Mouse (Mus musculus) forebrain, embryonic 16.5 days (tissue): Measurements from ENCODE around the gene Pias1. TPM values are rescaled to one million over a fixed set of nuclear protein-coding genes. Genes with fewer than 3 reads are reported as not detected.
"Not testable (repeated sequence)": the region's sequence is repeated elsewhere in the genome, so short reads cannot be mapped to it uniquely, and the experiment has no call there.

Experiments used
- ATAC-seq: fragments of 200-750 bp; cut with Nextera tagmentation; 2 replicates; pipeline ENCODE4 v1.8.0; 2017; ENCODE audit warnings: mild to moderate bottlenecking, moderate library complexity
- H3K27ac ChIP-seq: fragments of 300-500 bp; sonication (generic); 2 replicates; pipeline ENCODE4 v1.5.1; 2014; ENCODE audit warnings: low read length, control low read depth
- H3K27me3 ChIP-seq: fragments of 300-500 bp; sonication (generic); replicated peaks from 2 replicates; pipeline ENCODE4 v1.6.1; 2014; ENCODE audit warnings: low read length; ENCODE audit not compliant: control insufficient read depth, insufficient read depth
- H3K36me3 ChIP-seq: fragments of 300-500 bp; sonication (generic); 2 replicates; pipeline ENCODE4 v1.6.1; 2014; ENCODE audit not compliant: control insufficient read depth, insufficient read depth
- H3K4me1 ChIP-seq: fragments of 300-500 bp; sonication (generic); replicated peaks from 2 replicates; pipeline ENCODE4 v1.6.1; 2014; ENCODE audit warnings: low read length; ENCODE audit not compliant: control insufficient read depth, insufficient read depth
- H3K4me2 ChIP-seq: fragments of 300-500 bp; sonication (generic); 2 replicates; pipeline ENCODE4 v1.6.1; 2014; ENCODE audit warnings: mild to moderate bottlenecking, low read length, control low read depth
- H3K4me3 ChIP-seq: fragments of 300-500 bp; sonication (generic); replicated peaks from 2 replicates; pipeline ENCODE4 v1.5.1; 2014; ENCODE audit warnings: mild to moderate bottlenecking, low read length, control low read depth
- H3K9ac ChIP-seq: fragments of 300-500 bp; sonication (generic); replicated peaks from 2 replicates; pipeline ENCODE4 v1.6.1; 2014; ENCODE audit warnings: low read depth, low read length, control low read depth
- H3K9me3 ChIP-seq: fragments of 300-500 bp; sonication (generic); 2 replicates; pipeline ENCODE4 v1.6.1; 2016; ENCODE audit warnings: low read length; ENCODE audit not compliant: control insufficient read depth
- WGBS: fragments of 180-500 bp; shearing (Covaris S2); extraction: QIAGEN DNeasy Blood & Tissue Kit; methylation state at CpG from one replicate; pipeline ENCODE4 v1.1.7; 2014; 5-methylcytosine and 5-hydroxymethylcytosine counted together
- polyA plus RNA-seq: library from polyadenylated mRNA; unstranded; fragments of >200 nt; fragmentation: Nextera tagmentation; extraction: Ambion mirVana; gene quantifications from 2 replicates; pipeline ENCODE4 v1.2.1, GENCODE M21; 2015

Gene Pias1
- polyA plus RNA-seq, 1 experiment from 2014 or later: 64.0 TPM

- Histone ChIP-seq H3K9me3 (no peaks in the 10 kb centered on the region), H3K4me1 (no peaks in the 10 kb centered on the region), H3K4me2 (no peak overlapping the region), H3K9ac (no peak overlapping the region), H3K27me3 (no peaks in the 10 kb centered on the region), H3K4me3 (no peak overlapping the region), H3K36me3 (peaks cover 5% of the 10 kb centered on the region; the same call in 1 of the 2 replicates), H3K27ac (no peak overlapping the region)
- no peak for ATAC-seq
- WGBS: 87% methylated on average over 7 of the region's 7 CpGs
Measured at GRCm38 (mm10) chr9:62876966-62877616, 110.6 kb downstream of the Pias1 start.

DNA sequence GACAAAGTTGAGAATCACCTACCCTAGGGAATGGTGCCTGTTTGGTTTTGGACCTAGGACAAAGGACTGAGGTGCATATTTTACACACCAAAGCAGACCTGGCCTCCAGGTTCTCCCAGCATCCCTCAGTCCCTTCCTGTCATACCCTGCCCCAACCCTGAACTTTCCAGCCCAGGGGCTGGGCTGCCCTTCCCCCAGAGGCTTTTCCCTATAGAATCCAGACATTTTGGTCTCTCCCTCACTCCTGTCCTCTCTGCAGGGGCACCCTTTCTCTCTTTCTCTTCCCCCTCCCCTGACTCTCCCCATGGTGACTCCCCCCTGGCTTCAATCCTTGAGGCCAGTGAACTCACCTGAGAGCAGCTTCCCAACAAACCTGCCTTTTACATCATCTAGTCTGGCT lies 117.0 kb downstream of the Pias1 start:
- Histone ChIP-seq H3K4me3 (no peak overlapping the region), H3K4me1 (no peaks in the 10 kb centered on the region), H3K4me2 (no peak overlapping the region), H3K36me3 (no peaks in the 10 kb centered on the region), H3K9me3 (no peaks in the 10 kb centered on the region), H3K27me3 (no peaks in the 10 kb centered on the region), H3K27ac (no peak overlapping the region), H3K9ac (no peak overlapping the region)
- ATAC-seq: no peak

DNA sequence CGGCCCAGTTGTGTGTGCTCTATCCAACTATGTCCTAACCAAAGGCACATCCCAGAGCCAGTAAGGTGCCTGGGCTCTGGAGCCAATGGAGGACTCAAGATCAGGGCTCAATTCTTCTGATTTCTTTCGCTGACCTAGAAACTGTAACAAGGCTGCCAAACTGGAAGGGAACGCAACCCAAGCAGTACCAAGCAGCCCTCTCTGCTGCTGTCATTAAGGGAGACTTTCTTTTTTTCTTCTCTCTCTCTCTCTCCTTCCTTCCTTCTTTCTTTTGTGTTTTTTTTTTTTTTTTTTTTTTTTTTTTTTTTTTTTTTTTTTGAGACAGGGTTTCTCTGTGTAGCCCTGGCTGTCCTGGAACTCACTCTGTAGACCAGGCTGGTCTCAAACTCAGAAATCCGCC lies 118.5 kb downstream of the Pias1 start:
- ATAC-seq, H3K4me1 ChIP-seq, H3K4me2 ChIP-seq, H3K36me3 ChIP-seq, H3K4me3 ChIP-seq, H3K27ac ChIP-seq, H3K27me3 ChIP-seq, H3K9ac ChIP-seq, H3K9me3 ChIP-seq: not testable (repeated sequence)
- 93% methylated on average over 4 of the region's 4 CpGs for WGBS

DNA sequence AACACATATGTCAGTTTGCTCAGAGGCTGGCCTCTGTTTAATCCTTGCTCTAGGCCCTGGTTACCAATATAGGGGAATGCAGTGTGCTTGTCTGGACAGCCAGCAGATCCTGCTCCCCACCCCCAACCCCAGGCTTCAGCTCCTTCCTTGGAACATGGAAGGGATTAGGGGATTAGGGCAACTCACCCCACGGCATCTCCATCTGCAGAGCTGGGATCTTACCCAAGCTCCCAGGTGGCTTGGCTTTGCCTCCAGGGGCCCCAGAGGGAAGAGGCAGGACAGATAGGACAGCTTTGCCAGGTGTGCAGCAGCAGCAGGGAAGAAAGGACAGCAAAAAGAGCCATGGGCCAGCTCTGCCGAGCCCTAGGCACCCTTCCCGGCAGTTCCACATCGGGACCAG lies 126.9 kb downstream of the Pias1 start:
- no peaks in the 10 kb centered on the region for H3K36me3 ChIP-seq
- ATAC-seq: no peak
- no peak overlapping the region for H3K4me3 ChIP-seq
- no peak overlapping the region for H3K4me2 ChIP-seq
- no peak overlapping the region for H3K9ac ChIP-seq
- peaks cover 8% of the 10 kb centered on the region for H3K4me1 ChIP-seq
- H3K27ac ChIP-seq: no peak overlapping the region
- no peaks in the 10 kb centered on the region for H3K9me3 ChIP-seq
- 54% methylated on average over 4 of the region's 4 CpGs for WGBS
- no peaks in the 10 kb centered on the region for H3K27me3 ChIP-seq

GRCm38 (mm10) chr9:62860102-62860501 lies 127.6 kb downstream of the Pias1 start:
- ATAC-seq, H3K27me3 ChIP-seq, H3K4me3 ChIP-seq, H3K9ac ChIP-seq, H3K4me2 ChIP-seq, H3K9me3 ChIP-seq, H3K36me3 ChIP-seq, H3K27ac ChIP-seq, H3K4me1 ChIP-seq: not testable (repeated sequence)
- 59% methylated on average over 6 of the region's 7 CpGs for WGBS

DNA sequence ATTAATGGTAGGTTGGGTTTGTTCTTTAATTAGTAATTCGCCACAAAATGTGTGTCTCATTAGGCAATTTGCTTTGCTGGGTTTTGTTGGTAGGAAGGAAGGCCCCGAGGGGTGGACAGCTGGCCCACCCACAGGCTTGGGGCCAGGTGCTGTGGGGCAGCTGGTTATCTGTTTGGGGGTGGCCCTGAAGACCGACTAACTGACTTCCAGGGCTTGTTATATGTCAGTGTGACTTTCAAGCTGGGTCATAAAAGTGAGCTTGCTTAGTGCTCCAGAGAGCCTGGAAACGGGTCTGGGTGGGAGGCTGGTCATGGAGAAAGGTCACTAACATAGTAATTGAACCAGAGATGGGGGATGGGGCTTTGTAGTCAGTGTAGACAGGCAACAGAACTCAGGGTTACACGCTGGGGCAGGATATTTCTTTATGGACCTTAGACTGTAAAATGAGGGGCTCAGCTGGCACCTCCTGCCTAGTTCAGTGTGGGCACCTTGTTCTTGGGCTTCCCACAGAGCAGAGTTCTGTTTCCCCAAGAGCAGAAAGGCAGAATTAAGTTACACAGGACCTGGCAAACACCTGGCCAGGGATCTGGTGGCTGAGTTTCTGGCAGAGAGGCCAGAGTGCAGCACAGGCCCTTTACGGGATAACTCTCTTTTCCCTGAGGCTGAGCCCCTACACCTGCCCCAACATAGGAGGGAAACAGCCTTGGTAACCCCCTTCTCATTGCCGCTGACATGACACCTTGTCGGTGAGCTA lies 129.3 kb downstream of the Pias1 start:
- Histone ChIP-seq H3K4me3 (no peak overlapping the region), H3K9me3 (no peaks in the 10 kb centered on the region), H3K27me3 (no peaks in the 10 kb centered on the region), H3K9ac (no peak overlapping the region), H3K4me1 (peaks cover 8% of the 10 kb centered on the region), H3K4me2 (no peak overlapping the region), H3K36me3 (no peaks in the 10 kb centered on the region), H3K27ac (no peak overlapping the region)
- WGBS: 54% methylated on average over 8 of the region's 8 CpGs
- ATAC-seq: no peak

- H3K4me2 ChIP-seq: no peak within 1 kb of the TSS
- no peaks in the 10 kb centered on the region for H3K27me3 ChIP-seq
- no peak within 1 kb of the TSS for H3K4me3 ChIP-seq
- 50% methylated on average over 20 of the region's 20 CpGs for WGBS
- ATAC-seq: no peak
- H3K27ac ChIP-seq: no peak within 1 kb of the TSS
- H3K9ac ChIP-seq: no peak within 1 kb of the TSS
- H3K9me3 ChIP-seq: no peaks in the 10 kb centered on the region
- no peaks in the 10 kb centered on the region for H3K36me3 ChIP-seq
- H3K4me1 ChIP-seq: peaks cover 8% of the 10 kb centered on the region
Measured at GRCm38 (mm10) chr9:62857719-62858261, 129.9 kb downstream of the Pias1 start, which contains the start of gene Calml4. TSS of gene Calml4 (plus strand) at chr9:62858080.

- H3K4me1 ChIP-seq: peaks cover 8% of the 10 kb centered on the region
- H3K27me3 ChIP-seq: no peaks in the 10 kb centered on the region
- no peak overlapping the region for H3K4me3 ChIP-seq
- H3K4me2 ChIP-seq: no peak overlapping the region
- no peak overlapping the region for H3K9ac ChIP-seq
- ATAC-seq: no peak
- WGBS: 82% methylated on average over 9 of the region's 9 CpGs
- H3K36me3 ChIP-seq: no peaks in the 10 kb centered on the region
- H3K9me3 ChIP-seq: no peaks in the 10 kb centered on the region
- H3K27ac ChIP-seq: no peak overlapping the region
Measured at GRCm38 (mm10) chr9:62857216-62857615, 130.5 kb downstream of the Pias1 start.

- H3K27me3 ChIP-seq: no peaks in the 10 kb centered on the region
- no peak overlapping the region for H3K4me2 ChIP-seq
- H3K4me3 ChIP-seq: no peak overlapping the region
- peaks cover 8% of the 10 kb centered on the region for H3K4me1 ChIP-seq
- 57% methylated on average over 4 of the region's 4 CpGs for WGBS
- no peak for ATAC-seq
- no peak overlapping the region for H3K9ac ChIP-seq
- H3K36me3 ChIP-seq: no peaks in the 10 kb centered on the region
- H3K9me3 ChIP-seq: no peaks in the 10 kb centered on the region
- H3K27ac ChIP-seq: no peak overlapping the region
Measured at GRCm38 (mm10) chr9:62854483-62854882, 133.2 kb downstream of the Pias1 start.
